Mouse (Mus musculus) intestine, embryonic 15.5 days (tissue): ENCODE data around the gene Gm21256. TPM values are rescaled to one million over a fixed set of nuclear protein-coding genes. Genes with fewer than 3 reads are reported as not detected.
"Not testable (repeated sequence)": the region's sequence is repeated elsewhere in the genome, so short reads cannot be mapped to it uniquely, and the experiment has no call there.

Source experiments
- ATAC-seq: fragments of 200-750 bp; cut with Nextera tagmentation; 2 replicates; pipeline ENCODE4 v1.8.0; 2017; ENCODE audit warnings: moderate TSS enrichment, moderate library complexity
- H3K27ac ChIP-seq: fragments of 300-500 bp; sonication (generic); 2 replicates; pipeline ENCODE4 v1.5.1; 2015; ENCODE audit warnings: mild to moderate bottlenecking, inconsistent platforms
- H3K27me3 ChIP-seq: fragments of 300-500 bp; sonication (generic); replicated peaks from 2 replicates; pipeline ENCODE4 v1.6.1; 2015; ENCODE audit warnings: inconsistent platforms
- H3K36me3 ChIP-seq: fragments of 300-500 bp; sonication (generic); 2 replicates; pipeline ENCODE4 v1.6.1; 2015; ENCODE audit warnings: inconsistent platforms
- H3K4me1 ChIP-seq: fragments of 300-500 bp; sonication (generic); replicated peaks from 2 replicates; pipeline ENCODE4 v1.6.1; 2015; ENCODE audit warnings: inconsistent platforms
- H3K4me2 ChIP-seq: fragments of 300-500 bp; sonication (generic); replicated peaks from 2 replicates; pipeline ENCODE4 v1.6.1; 2015; ENCODE audit warnings: mild to moderate bottlenecking, inconsistent platforms
- H3K4me3 ChIP-seq: fragments of 300-500 bp; sonication (generic); replicated peaks from 2 replicates; pipeline ENCODE4 v1.5.1; 2015; ENCODE audit warnings: inconsistent platforms
- H3K9ac ChIP-seq: fragments of 300-500 bp; sonication (generic); 2 replicates; pipeline ENCODE4 v1.6.1; 2015; ENCODE audit warnings: inconsistent platforms
- H3K9me3 ChIP-seq: fragments of 300-500 bp; sonication (generic); 2 replicates; pipeline ENCODE4 v1.6.1; 2016; ENCODE audit warnings: inconsistent platforms
- WGBS: fragments of 180-500 bp; shearing (Covaris S2); methylation state at CpG from one replicate; pipeline ENCODE4 v1.1.7; 2015; 5-methylcytosine and 5-hydroxymethylcytosine counted together
- polyA plus RNA-seq: library from polyadenylated mRNA; unstranded; fragments of >200 nt; fragmentation: Nextera tagmentation; extraction: Ambion mirVana; gene quantifications from 2 replicates; pipeline ENCODE4 v1.2.1, GENCODE M21; 2015

Gene Gm21256
- polyA plus RNA-seq: not detected in 2 replicates

GRCm38 (mm10) chrY:47450660-47451059, at the start of gene Gm21256:
Gm21256 (plus strand) TSS chrY:47450960.
- not testable (repeated sequence) for ATAC-seq, H3K4me3 ChIP-seq
- no CpG with 5 or more reads among the region's 7 CpGs for WGBS

More at GRCm38 (mm10) chrY:47450660-47451059, at the start of gene Gm21256:
- not testable (repeated sequence) for H3K9ac ChIP-seq, H3K36me3 ChIP-seq, H3K27ac ChIP-seq, H3K9me3 ChIP-seq, H3K4me1 ChIP-seq, H3K27me3 ChIP-seq, H3K4me2 ChIP-seq

Other genes starting within 250 kb of the Gm21256 start
- gene Gm21170, start 240.1 kb downstream of the Gm21256 start, polyA plus RNA-seq: not detected in 2 replicates